Mouse (Mus musculus) embryonic stem cell, embryonic (primary cell): ENCODE data around the gene Srp14.

Experiments
- CTCF ChIA-PET, 4 experiments: fragments of 300-600 bp in 2 of 4; fragments of 350-600 bp in 2 of 4; sonication (Branson Sonifier 250); formaldehyde crosslinking; loops; one replicate each; lab custom pipeline; 2022; ENCODE audit warnings: inconsistent platforms in 2 of 4; lab: Charles Lee
- POLR2A ChIA-PET, 4 experiments: fragments of 300-600 bp in 2 of 4; fragments of 350-600 bp in 2 of 4; sonication (Branson Sonifier 250); formaldehyde crosslinking; loops; one replicate each; lab custom pipeline; 2022; ENCODE audit warnings: antibody characterized with exemption in 4 of 4, inconsistent platforms in 1 of 4; lab: Charles Lee

Gene Srp14

DNA sequence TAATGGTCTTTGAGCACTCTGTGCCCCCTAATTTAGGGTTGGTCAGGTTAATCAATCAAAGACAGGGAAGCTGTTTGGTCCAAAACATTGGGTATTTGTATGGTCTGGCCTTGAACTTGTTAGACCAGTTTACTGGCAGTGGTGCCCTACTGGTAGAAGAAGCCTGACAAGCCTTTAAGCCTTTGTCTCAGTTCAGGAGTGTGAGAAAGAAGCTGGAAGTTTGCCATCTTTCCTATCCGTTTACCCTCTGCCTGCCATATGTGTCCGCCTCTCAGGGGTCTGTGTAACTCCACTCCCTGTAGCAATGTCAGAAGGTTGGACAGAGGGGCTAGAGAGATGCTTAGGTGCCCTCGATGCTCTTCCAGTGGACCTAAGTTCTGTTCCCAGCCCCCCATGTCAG lies 15.1 kb downstream of the Srp14 start:
- CTCF ChIA-PET: interaction anchor here in 1 of 4 experiments (1.5 kb wide), 1 partner anchor 22 kb away, joined by 3 read pairs; no protein-coding TSS in a partner anchor

DNA sequence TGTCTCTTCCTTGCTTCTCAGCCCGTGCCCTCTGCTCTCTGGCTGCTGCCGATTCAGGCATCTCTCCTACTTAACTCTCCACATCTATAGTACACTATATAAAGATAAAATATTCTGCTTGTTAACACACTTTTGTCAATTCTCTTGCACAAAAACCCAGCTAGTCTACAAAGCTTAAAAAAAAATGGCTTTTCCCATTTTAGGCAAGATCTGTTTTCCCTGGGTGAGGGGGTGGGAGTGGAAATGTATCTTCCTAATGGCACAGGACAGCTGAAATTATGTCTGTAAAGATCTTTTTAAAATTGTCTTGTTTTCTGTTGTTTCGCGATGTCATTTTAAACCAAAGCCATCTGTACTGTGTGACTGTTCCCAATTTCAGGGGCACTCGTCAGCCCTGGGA lies 16.0 kb downstream of the Srp14 start:
- ChIA-PET POLR2A (interaction anchor here in 2 of 4 experiments (0.6 to 0.8 kb wide), 2 partner anchors 23 to 236 kb away, joined by 3 to 8 read pairs; no protein-coding TSS in a partner anchor), CTCF (interaction anchor here in 1 of 4 experiments (1.2 kb wide), 1 partner anchor 16 kb away, joined by 3 read pairs; the partner anchor contains the start of gene Srp14)

More for the DNA sequence above, 15.1 kb downstream of the Srp14 start:
- POLR2A ChIA-PET: interaction anchor here in 1 of 4 experiments (0.6 kb wide), 1 partner anchor 235 kb away, joined by 8 read pairs; no protein-coding TSS in a partner anchor

DNA sequence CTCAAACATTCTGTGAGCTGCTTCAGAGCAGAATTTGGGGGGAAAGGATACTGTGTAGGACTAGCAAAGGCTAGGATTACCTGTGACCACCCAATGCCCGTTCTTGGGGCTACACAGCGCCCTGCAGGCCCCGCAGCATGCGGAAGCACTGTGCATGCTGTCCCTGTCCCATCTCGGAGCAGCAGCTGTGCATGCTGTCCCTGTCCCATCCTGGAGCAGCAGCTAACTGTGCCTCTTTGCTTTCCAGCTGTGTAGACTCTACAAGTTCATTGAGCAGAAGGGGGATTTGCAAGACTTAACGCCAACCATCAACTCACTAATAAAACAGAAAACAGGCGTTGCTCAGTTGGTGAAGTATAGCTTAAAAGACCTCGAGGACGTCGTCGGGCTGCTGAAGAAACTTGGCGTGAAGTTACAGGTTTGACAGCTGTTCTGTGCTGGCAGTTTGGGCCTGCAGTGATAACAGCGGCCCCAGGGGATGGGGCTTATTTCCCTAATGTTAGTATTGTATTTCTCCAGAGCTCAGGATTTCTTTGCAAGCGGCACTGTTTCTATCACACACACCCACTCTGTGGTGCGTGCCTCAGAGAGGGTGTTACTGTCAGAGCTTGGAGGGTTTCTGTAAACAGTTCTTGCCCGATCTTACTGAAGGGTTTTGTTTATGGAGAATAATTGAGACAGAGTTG lies 17.9 kb downstream of the Srp14 start:
- CTCF ChIA-PET: interaction anchor here in 1 of 4 experiments (1.3 kb wide), 1 partner anchor 26 kb away, joined by 3 read pairs; no protein-coding TSS in a partner anchor
- POLR2A ChIA-PET: interaction anchor here in 1 of 4 experiments (0.7 to 0.9 kb wide), 2 partner anchors 10 to 124 kb away, joined by 3 to 4 read pairs; no protein-coding TSS in a partner anchor

DNA sequence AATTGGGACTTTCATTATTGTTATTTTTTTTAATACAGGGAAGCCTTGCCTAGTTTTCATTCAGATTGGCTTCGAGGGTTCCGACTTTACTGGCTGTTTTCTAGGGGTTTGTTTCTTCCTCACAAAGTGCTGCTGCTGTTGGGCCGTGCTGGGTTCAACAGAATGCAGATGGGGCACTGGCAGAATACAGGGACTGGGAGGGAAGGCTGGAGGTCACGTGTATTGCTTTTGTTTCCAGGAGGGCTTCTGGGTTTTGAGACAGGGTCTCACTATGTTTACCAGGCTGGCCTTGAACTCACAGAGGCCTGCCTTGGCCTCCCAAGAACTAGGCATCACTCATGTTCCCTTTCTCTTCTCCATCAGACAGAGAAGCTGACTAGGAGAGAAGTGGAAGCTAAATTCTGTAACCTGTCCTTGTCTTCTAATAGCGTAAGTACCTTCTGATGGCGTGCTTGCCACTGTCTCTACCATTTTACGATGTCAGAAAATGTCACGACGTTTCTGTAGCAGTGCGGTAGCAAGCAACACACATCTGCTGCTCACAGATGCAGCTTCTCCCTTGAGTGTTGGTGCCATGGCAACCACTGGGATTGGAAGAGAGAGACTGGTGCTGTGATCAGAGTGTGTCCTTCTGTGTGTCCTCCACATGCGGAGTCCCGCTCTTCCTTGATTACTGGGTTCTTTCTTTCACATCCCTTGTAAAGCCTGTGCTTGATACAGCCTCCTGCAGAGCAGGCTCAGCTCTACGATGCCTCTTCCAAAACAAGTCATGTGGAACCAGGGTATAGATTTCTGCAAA lies 21.8 kb downstream of the Srp14 start:
- ChIA-PET POLR2A (no interaction called here), CTCF (interaction anchor here in 1 of 4 experiments (0.7 kb wide), 1 partner anchor 45 kb away, joined by 3 read pairs; no protein-coding TSS in a partner anchor)

DNA sequence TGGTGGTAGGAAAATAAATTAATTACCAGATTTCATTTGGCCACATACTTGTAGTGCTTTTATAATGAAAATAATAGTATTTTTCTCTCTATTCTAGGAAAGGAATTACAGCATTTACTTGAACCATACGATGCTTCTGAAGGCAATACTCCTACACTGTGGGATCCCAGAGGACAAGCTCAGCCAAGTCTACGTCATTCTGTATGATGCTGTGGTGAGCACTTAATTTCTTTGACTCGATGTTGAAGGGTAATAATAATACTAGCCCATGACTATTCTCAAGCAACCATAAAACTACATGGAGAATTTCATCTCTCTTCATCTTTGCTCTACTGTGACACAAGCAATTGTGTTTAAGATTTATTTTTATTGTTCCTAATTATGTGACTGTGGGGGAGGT lies 22.5 kb downstream of the Srp14 start:
- POLR2A ChIA-PET: interaction anchor here in 1 of 4 experiments (0.5 kb wide), 1 partner anchor 888 kb away, joined by 3 read pairs; no protein-coding TSS in a partner anchor
- CTCF ChIA-PET: no interaction called here

- CTCF ChIA-PET: no interaction called here
These were observed 28.5 kb downstream of the Srp14 start for GRCm38 (mm10) chr2:118451056-118451455.

GRCm38 (mm10) chr2:118448181-118448580 lies 31.3 kb downstream of the Srp14 start:
- POLR2A ChIA-PET: no interaction called here
- CTCF ChIA-PET: no interaction called here

More at GRCm38 (mm10) chr2:118451056-118451455, 28.5 kb downstream of the Srp14 start:
- POLR2A ChIA-PET: interaction anchor here in 1 of 4 experiments (0.7 to 0.9 kb wide), 2 partner anchors 11 to 1407 kb away, joined by 3 read pairs; no protein-coding TSS in a partner anchor

DNA sequence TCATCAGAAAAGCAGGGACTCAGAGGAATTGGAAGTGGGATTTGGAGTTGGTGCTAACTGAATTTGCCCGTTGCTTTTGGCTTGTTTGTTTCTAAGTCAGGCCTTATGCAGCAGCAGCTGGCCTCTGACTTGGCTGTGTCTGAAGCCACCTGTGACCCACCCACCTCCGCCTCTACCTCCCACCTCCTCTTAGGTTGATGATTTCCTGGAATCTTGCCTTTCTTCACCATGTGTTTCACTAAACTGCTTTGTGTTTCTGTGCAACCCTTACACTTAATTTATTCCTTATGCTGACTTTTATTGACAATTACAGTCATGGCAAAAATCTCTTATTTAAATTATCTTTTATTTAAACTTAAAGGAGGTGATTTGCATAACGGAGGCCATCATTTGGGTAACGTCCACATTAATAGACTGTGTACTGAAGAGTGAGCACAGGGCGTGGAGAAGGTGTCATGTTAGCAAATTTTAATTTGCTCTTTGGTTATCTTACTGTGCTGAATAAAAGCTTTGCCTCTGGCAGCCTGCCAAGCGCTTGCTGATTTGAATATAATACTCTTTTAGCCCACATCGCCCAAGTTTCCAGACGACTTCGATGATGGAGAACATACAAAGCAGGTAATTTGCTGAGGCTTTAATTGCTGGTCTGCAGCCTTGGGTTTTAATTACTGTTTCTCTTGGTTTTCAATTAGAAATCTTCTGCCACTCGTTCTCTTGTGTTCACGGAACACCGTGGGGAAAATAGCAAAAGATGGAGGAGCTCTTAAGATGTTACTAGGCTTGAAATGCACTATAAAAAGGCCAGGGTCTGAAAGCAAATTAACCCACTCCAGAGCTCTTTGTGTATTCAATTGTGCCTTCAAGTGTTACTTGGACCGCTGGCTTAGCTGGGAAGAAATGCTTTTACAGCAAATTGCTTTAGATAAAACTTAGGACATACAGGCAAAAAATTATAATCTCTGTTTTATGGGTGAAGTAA lies 33.5 kb downstream of the Srp14 start:
- ChIA-PET CTCF (no interaction called here), POLR2A (no interaction called here)

DNA sequence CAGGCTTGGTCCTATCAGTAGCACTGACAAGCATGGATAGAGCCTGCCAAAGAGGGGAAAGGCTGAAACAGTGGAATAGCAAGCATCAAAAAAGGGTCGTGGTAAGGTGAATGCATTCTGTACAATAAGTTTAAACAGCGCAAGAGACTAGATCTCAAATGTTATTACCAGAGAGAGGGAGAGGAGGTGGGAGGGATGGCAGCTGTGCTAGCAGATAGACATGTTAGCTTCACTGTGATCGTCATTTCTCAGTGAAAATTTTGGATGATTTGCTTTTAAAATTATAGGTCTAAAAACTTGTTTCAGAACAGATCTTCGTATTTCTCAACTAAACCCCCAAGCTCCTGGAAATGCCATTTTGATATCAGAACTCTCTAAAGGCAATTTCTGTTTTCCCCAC lies 36.8 kb downstream of the Srp14 start:
- ChIA-PET CTCF (interaction anchor here in 1 of 4 experiments (0.5 kb wide), 1 partner anchor 321 kb away, joined by 3 read pairs; no protein-coding TSS in a partner anchor), POLR2A (no interaction called here)

DNA sequence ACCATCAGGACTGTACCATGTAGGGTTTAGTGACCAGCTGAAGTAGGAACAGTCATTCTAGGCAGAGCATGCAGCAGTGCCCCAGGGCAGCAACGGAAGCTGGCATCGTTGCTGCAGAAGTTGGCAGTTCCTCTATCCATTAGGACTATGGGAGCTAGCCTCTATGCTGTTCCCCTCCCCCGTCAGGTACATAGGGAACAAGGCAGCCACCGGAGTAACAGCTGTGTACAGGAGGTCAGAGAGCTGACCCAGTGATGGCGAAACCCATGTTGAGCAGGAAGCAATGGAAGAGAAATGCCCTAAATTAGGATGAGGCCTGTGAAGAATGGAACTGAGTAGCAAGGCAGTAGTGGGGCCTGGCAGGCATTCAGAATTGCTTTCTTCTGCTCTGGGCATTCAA lies 37.3 kb downstream of the Srp14 start:
- ChIA-PET CTCF (interaction anchor here in 1 of 4 experiments (0.6 kb wide), 1 partner anchor 447 kb away, joined by 3 read pairs; no protein-coding TSS in a partner anchor), POLR2A (no interaction called here)

GRCm38 (mm10) chr2:118431589-118431988 lies 47.9 kb downstream of the Srp14 start:
- POLR2A ChIA-PET: interaction anchor here in 2 of 4 experiments (1.1 to 1.6 kb wide), 3 partner anchors 8 to 59 kb away, joined by 3 to 4 read pairs (median 3); no protein-coding TSS in a partner anchor
- CTCF ChIA-PET: interaction anchor here in 2 of 4 experiments (0.9 to 2.4 kb wide), 5 partner anchors 31 to 169 kb away, joined by 3 to 7 read pairs (median 5); partner anchors contain the start of gene Eif2ak4 (in 1 of the 2)

DNA sequence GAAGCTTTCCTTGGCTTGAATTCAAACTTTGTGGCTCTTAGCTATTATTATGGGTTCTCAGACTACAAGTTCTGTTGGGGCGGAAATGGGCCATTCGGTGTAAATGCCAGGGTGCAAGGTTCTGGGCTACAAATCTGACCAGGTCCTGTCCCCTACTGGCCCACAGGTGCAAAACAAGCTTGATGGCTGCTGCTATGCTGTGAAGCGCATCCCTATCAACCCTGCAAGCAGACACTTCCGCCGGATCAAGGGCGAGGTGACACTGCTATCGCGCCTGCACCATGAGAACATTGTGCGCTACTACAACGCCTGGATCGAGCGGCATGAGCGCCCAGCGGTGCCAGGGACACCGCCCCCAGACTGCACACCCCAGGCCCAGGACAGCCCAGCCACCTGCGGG lies 48.9 kb downstream of the Srp14 start:
- ChIA-PET POLR2A (interaction anchor here in 3 of 4 experiments (1.1 to 1.6 kb wide), 6 partner anchors 9 to 59 kb away, joined by 3 to 5 read pairs (median 3); partner anchors contain the start of gene Eif2ak4 (in 2 of the 3)), CTCF (interaction anchor here (0.5 to 2.4 kb wide), 22 partner anchors 9 to 727 kb away, joined by 3 to 7 read pairs (median 4); partner anchors contain the start of genes Eif2ak4 (in 3 of the 4) and Rmdn3 (in 1 of the 4))

DNA sequence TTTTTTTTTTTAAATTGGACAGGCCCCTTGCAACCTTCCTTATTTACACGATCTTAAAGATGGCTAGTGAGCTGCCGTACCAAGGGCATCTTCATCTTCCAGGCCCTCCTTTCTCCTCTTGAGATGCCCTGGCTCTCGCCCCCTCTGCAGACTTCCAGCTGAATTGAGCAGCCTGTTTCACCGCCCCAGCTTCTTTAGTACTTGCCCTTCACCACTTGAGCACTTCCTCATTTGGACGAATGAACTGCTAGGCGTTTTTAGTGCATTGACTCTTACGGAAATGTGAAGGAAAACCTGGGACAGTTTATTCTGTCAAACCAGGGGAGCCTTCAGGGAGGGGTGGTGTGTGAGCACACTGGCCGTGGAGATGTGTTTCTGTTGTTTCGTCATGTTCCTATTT lies 50.2 kb downstream of the Srp14 start:
- POLR2A ChIA-PET: interaction anchor here in 1 of 4 experiments (2.4 kb wide), 1 partner anchor 11 kb away, joined by 8 read pairs; no protein-coding TSS in a partner anchor
- CTCF ChIA-PET: interaction anchor here in 3 of 4 experiments (0.7 to 0.8 kb wide), 3 partner anchors 43 to 568 kb away, joined by 3 to 4 read pairs (median 3); no protein-coding TSS in a partner anchor

GRCm38 (mm10) chr2:118428296-118428695 lies 51.2 kb downstream of the Srp14 start:
- ChIA-PET CTCF (interaction anchor here in 1 of 4 experiments (1.2 kb wide), 1 partner anchor 314 kb away, joined by 3 read pairs; no protein-coding TSS in a partner anchor), POLR2A (interaction anchor here in 3 of 4 experiments (0.6 to 2.4 kb wide), 4 partner anchors 10 to 584 kb away, joined by 3 to 8 read pairs (median 4); no protein-coding TSS in a partner anchor)
